Mouse (Mus musculus) E14TG2a.4 (cell line): ENCODE measurements at regions not wholly inside any gene's neighbourhood (a gene's known extent, or its start where the extent isn't known, plus 50 kb on each side); places are given as distances from the start of the nearest gene placed in this dataset.

Experiments
- H3K27me3 ChIP-seq: 2 replicates; pipeline ENCODE4 v1.6.1; 2014; ENCODE audit warnings: low read length, control low read depth; ENCODE audit not compliant: insufficient read depth
- H3K36me3 ChIP-seq: 2 replicates; pipeline ENCODE4 v1.6.1; 2014; ENCODE audit warnings: low read length, control low read depth; ENCODE audit not compliant: insufficient read depth
- H3K4me1 ChIP-seq: replicated peaks from 2 replicates; pipeline ENCODE4 v1.6.1; 2014; ENCODE audit warnings: low read depth, low read length, control low read depth
- H3K4me3 ChIP-seq: replicated peaks from 2 replicates; pipeline ENCODE4 v1.5.1; 2014; ENCODE audit warnings: mild to moderate bottlenecking, low read length
- H3K9me3 ChIP-seq: 2 replicates; pipeline ENCODE4 v1.6.1; 2014; ENCODE audit warnings: low read length, control low read depth
- CTCF ChIP-seq: conservative IDR thresholded peaks from 2 replicates; pipeline ENCODE4 v1.5.1; 2014; ENCODE audit warnings: low read length
- NANOG ChIP-seq: IDR thresholded peaks from 2 replicates; pipeline ENCODE4 v1.6.1; 2014; ENCODE audit warnings: borderline replicate concordance, low read length, mixed read lengths
- POU5F1 ChIP-seq: IDR thresholded peaks from 2 replicates; pipeline ENCODE4 v1.6.1; 2014; ENCODE audit warnings: low read length, borderline replicate concordance

DNA sequence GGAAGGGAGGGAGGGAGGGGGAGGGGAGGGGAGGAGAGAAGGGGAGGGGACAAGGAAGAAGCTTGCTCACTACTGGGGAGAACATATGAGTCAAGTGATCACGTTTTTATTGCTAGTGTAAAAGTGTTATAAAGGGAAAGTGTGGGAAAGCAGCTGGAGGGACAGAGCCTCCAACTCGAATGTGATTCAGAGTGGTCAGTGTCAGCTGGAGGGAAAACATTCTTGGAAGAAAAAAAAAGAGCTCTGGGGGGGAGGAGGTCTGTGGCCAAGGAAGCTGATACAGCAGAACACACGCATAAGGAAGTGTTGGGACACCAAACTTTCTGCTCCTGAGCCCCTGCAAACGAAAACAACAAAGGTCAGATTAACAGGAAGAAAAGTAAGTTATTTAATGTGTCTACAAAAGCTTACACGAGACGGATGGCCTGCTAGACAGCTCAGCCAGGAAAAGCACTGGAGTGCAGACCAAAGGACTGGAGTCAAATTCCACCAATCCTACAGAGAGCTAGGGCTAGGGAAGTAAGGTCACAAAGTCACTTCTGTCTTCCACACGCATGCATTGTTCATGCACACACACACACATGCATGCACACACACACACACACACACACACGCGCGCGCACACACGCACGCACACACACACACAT, 85.1 kb upstream of the Epcam start:
- no peak for TF ChIP-seq NANOG
- no peak for TF ChIP-seq POU5F1
- TF ChIP-seq CTCF: no peak

DNA sequence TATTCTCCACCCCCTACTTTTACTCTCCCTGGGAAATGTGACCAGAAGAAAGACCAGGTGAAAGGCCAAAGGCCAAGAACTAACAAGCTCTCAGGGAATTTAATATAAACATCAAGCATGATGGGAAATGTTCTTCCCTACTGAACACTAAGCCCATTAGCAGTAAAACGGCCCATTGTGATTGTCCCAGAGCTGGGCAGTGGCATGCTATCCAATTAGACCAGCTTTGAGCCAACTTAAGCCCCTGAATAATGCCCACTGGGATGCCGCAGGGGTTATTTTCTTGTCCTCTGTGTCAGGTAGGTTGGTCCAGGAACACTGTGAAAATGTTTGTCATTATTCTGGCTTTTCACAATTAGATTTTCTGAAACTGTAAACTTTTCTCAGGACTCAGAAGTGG, 81.2 kb upstream of the Epcam start:
- TF ChIP-seq CTCF (no peak), NANOG (no peak), POU5F1 (no peak)
- no peaks in the 10 kb centered on the region for H3K9me3 ChIP-seq
- H3K4me3 ChIP-seq: no peak overlapping the region
- no peaks in the 10 kb centered on the region for H3K36me3 ChIP-seq
- H3K4me1 ChIP-seq: peaks cover 26% of the 10 kb centered on the region
- no peaks in the 10 kb centered on the region for H3K27me3 ChIP-seq

More for the DNA sequence above, 85.1 kb upstream of the Epcam start:
- Histone ChIP-seq H3K36me3 (no peaks in the 10 kb centered on the region), H3K4me3 (no peak overlapping the region), H3K27me3 (no peaks in the 10 kb centered on the region), H3K9me3 (peaks cover 15% of the 10 kb centered on the region), H3K4me1 (peaks cover under 1% of the 10 kb centered on the region)

DNA sequence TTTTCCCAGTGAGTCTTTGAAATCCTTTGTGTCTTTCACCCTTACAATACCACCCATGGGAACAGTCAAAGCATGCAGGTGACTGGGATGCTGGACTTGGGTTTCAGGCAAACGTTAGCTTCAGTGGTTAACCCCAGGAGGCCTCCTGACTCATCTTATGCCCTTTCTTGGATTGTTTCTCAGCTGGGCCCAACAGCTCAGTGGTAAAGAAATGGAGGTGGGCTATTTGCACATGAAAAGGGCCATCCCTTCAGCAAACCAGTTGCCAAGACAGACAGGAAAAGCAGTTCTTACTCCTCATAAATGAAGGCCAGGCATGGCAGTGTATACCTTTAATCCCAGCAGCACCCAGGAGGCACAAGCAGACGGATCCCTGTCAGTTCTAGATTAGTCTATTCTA, 77.4 kb upstream of the Epcam start:
- TF ChIP-seq NANOG (no peak), POU5F1 (no peak), CTCF (no peak)
- Histone ChIP-seq H3K27me3 (no peaks in the 10 kb centered on the region), H3K4me3 (no peak overlapping the region), H3K4me1 (peaks cover 28% of the 10 kb centered on the region), H3K36me3 (no peaks in the 10 kb centered on the region), H3K9me3 (peaks cover 8% of the 10 kb centered on the region; the same call in 1 of the 2 replicates)

DNA sequence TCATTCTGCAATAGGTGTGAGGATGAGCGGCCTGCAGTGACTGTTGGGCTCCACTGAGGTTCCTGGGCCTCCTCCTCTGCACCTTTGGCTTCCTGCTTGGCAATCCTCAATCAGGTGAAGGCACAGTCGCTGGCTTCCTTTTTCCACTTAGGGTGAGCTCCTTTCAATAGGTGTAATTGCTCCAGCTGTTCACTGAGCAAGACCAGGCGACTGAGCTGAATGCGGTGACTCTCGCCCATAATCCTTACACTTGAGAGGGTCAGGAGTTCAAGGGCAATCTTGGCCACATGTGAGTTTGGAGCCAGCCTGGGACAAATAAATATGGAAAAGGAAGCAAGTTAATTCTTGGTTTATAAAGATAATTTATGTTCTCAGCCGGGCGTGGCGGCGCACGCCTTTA, 76.1 kb upstream of the Epcam start:
- Histone ChIP-seq H3K4me1 (peaks cover 28% of the 10 kb centered on the region), H3K9me3 (peaks cover 8% of the 10 kb centered on the region; the same call in 1 of the 2 replicates), H3K36me3 (no peaks in the 10 kb centered on the region), H3K4me3 (no peak overlapping the region), H3K27me3 (no peaks in the 10 kb centered on the region)
- TF ChIP-seq POU5F1: no peak
- no peak for TF ChIP-seq CTCF
- no peak for TF ChIP-seq NANOG

DNA sequence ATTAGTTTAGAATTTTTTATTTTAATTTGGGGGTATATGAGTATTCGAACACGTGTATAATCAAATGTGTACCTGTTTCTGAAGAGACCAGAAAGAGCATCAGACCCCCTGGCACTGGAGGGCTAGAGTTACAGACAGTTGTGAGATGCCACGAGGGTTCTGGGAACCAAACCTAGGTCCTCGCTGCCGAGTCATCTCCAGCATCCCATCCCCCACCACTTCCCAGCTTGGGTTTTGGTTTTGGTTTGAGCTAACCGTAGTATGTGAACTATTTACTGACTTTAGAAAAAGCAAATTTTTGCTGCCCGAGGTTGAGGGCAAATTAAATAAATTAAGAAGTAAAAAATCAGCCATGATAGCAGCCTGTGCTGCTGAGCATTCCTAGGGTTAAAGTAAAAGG, 74.9 kb upstream of the Epcam start:
- Histone ChIP-seq H3K27me3 (peaks cover 5% of the 10 kb centered on the region; the same call in 1 of the 2 replicates), H3K4me1 (peaks cover 25% of the 10 kb centered on the region), H3K4me3 (no peak overlapping the region), H3K36me3 (no peaks in the 10 kb centered on the region), H3K9me3 (peaks cover 8% of the 10 kb centered on the region; the same call in 1 of the 2 replicates)
- TF ChIP-seq NANOG (no peak), CTCF (no peak)

- no peaks in the 10 kb centered on the region for H3K36me3 ChIP-seq
- H3K4me3 ChIP-seq: no peak overlapping the region
- H3K4me1 ChIP-seq: peaks cover 29% of the 10 kb centered on the region
- no peak for TF ChIP-seq CTCF
- no peak for TF ChIP-seq NANOG
- no peak for TF ChIP-seq POU5F1
- H3K9me3 ChIP-seq: peaks cover 8% of the 10 kb centered on the region; the same call in 1 of the 2 replicates
- H3K27me3 ChIP-seq: peaks cover 9% of the 10 kb centered on the region; the same call in 1 of the 2 replicates
Observed at GRCm38 (mm10) chr17:87563375-87563774, 72.4 kb upstream of the Epcam start.

DNA sequence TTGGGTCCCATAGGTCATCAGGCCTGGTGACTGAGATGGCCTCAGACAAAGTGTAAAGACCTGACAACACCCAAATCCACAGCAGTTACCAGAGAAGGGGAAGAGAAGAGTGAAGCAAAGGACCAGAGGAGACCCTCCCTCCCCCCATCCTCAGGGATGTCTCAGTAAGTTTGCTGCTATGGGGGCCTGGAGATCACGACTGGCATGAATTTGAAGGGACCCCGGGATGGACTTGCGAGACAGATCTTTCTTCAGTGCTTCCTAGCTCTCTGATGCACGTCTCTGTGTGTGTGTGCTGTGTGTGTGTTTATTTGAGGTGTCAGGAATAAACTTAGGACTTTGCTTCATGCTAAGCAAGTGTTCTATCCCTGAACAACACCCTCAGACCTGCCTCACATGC, 70.1 kb upstream of the Epcam start:
- TF ChIP-seq POU5F1 (no peak), CTCF (no peak), NANOG (no peak)
- peaks cover 8% of the 10 kb centered on the region; the same call in 1 of the 2 replicates for H3K9me3 ChIP-seq

GRCm38 (mm10) chr17:87566296-87566695, 69.5 kb upstream of the Epcam start:
- H3K4me1 ChIP-seq: peaks cover 42% of the 10 kb centered on the region
- TF ChIP-seq CTCF (no peak), NANOG (no peak)
- no peaks in the 10 kb centered on the region for H3K36me3 ChIP-seq
- H3K9me3 ChIP-seq: peaks cover 8% of the 10 kb centered on the region; the same call in 1 of the 2 replicates
- H3K27me3 ChIP-seq: peaks cover 24% of the 10 kb centered on the region
- peak overlapping the region; percentile 21; the same call in 1 of the 2 replicates for H3K4me3 ChIP-seq

More for the DNA sequence above, 70.1 kb upstream of the Epcam start:
- H3K36me3 ChIP-seq: no peaks in the 10 kb centered on the region
- peaks cover 20% of the 10 kb centered on the region for H3K27me3 ChIP-seq
- H3K4me1 ChIP-seq: peaks cover 35% of the 10 kb centered on the region
- H3K4me3 ChIP-seq: no peak overlapping the region

DNA sequence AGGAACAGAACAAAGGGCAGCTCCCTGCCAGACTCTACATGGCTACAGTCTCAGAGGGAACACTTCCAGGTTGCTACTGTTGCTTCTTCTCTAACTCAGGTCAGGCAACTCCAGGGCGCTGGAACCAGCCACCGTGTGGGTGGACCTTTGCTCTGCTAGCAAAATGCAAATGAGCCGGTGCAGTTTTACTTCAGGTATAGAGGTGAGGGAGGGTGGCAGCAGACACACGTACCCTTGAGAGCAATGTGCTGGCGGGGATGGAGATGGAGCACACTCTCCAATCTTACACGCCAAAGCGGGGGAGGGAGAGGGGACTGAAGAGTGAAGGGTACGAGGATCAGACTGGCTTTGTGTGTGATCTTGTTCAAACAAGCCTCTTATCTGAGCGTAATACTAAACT, 68.8 kb upstream of the Epcam start:
- Histone ChIP-seq H3K27me3 (peaks cover 24% of the 10 kb centered on the region), H3K4me3 (peak overlapping the region; percentile 21; the same call in 1 of the 2 replicates), H3K36me3 (no peaks in the 10 kb centered on the region), H3K4me1 (peaks cover 44% of the 10 kb centered on the region), H3K9me3 (peaks cover 3% of the 10 kb centered on the region; the same call in 1 of the 2 replicates)
- TF ChIP-seq CTCF: no peak
- TF ChIP-seq NANOG: no peak
- TF ChIP-seq POU5F1: no peak
